Mouse (Mus musculus) lung, postnatal 10 days (tissue): ENCODE measurements around the gene Olfr1428.
"Not testable (repeated sequence)": the region's sequence is repeated elsewhere in the genome, so short reads cannot be mapped to it uniquely, and the experiment has no call there.

Experiments
- DNase-seq: peaks from one replicate; pipeline ENCODE4 v3.0.0; 2021

The Olfr1428 gene

GRCm38 (mm10) chr19:12115797-12116196, at the start of gene Olfr1428:
Gene Olfr1428, minus strand, starts transcription at chr19:12115897.
- DNase-seq = no peak

- DNase-seq = no peak
These were observed 29.8 kb upstream of the Olfr1428 start for GRCm38 (mm10) chr19:12145452-12145851.

GRCm38 (mm10) chr19:12143356-12143755, 27.7 kb upstream of the Olfr1428 start:
- DNase-seq = no peak

- DNase-seq = peak; percentile 27
These were observed 18.6 kb upstream of the Olfr1428 start for GRCm38 (mm10) chr19:12134289-12134688.

- DNase-seq = no peak
These were observed 7.4 kb upstream of the Olfr1428 start, which contains the start of gene Olfr76 for GRCm38 (mm10) chr19:12123103-12123502. Gene Olfr76, minus strand, starts transcription at chr19:12123203.

GRCm38 (mm10) chr19:12116464-12116863, 767 bp upstream of the Olfr1428 start:
- DNase-seq = no peak

- DNase-seq = no peak
These were observed 1.9 kb downstream of the Olfr1428 start for GRCm38 (mm10) chr19:12113807-12114206.

- no peak for DNase-seq
These were observed 11.2 kb downstream of the Olfr1428 start for GRCm38 (mm10) chr19:12104541-12104940.

- no peak for DNase-seq
These were observed 12.5 kb downstream of the Olfr1428 start, which contains the start of gene Olfr1427 for GRCm38 (mm10) chr19:12103234-12103633. Gene Olfr1427, minus strand, starts transcription at chr19:12103334.

- DNase-seq = no peak
These were observed 23.8 kb downstream of the Olfr1428 start, which contains the start of gene Olfr1426 for GRCm38 (mm10) chr19:12091913-12092312. Gene Olfr1426, minus strand, starts transcription at chr19:12092013.

- not testable (repeated sequence) for DNase-seq
These were observed 38.1 kb downstream of the Olfr1428 start, which contains the start of gene Olfr1425 for GRCm38 (mm10) chr19:12077631-12078030. Gene Olfr1425, minus strand, starts transcription at chr19:12077731.

GRCm38 (mm10) chr19:12069546-12069945, 46.2 kb downstream of the Olfr1428 start:
- DNase-seq = not testable (repeated sequence)

- not testable (repeated sequence) for DNase-seq
These were observed 47.9 kb downstream of the Olfr1428 start for GRCm38 (mm10) chr19:12067806-12068205.

- DNase-seq = not testable (repeated sequence)
These were observed 53.1 kb downstream of the Olfr1428 start, which contains the start of gene Olfr1424 for GRCm38 (mm10) chr19:12062582-12062981. Gene Olfr1424, minus strand, starts transcription at chr19:12062682.
